Mouse (Mus musculus) liver, postnatal 0 days (tissue): ENCODE measurements around the gene Senp7.

ENCODE experiments used
- CTCF ChIP-seq: sonication (generic); IDR thresholded peaks from 2 replicates; pipeline ENCODE4 v1.5.1; 2016; ENCODE audit warnings: antibody characterized with exemption, low read depth
- EP300 ChIP-seq: IDR thresholded peaks from 2 replicates; pipeline ENCODE4 v1.6.1; 2016; ENCODE audit warnings: antibody characterized with exemption, low read depth, mild to moderate bottlenecking

DNA sequence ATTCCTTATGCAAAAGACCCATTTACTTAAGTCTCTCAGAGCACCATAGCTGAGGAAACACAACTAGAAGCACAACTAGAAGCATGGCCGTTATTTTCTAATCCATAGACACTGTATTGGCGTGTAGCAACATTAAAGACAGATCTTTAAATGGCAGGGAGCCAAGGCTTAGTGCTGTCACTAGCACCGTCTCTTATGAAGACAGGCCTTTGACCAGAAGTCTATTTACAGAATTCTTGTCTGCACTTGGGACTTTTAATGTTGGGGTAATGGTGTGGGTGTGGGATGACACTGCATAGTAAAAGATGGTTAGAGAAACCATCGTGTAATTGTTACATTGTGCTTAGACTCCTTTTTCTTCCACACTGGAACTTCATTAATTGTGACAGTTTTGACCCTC is 138.7 kb downstream of the Senp7 start:
- TF ChIP-seq CTCF: no peak
- no peak for TF ChIP-seq EP300
